Mouse (Mus musculus) bone marrow, adult 2 months (tissue): ENCODE results near the gene 0610040J01Rik.

Experiments
- CTCF ChIP-seq: fragments of 200-500 bp; IDR thresholded peaks from 2 replicates; pipeline ENCODE4 v1.5.1; 2011; ENCODE audit warnings: low read length, control low read depth; ENCODE audit not compliant: control insufficient read depth, insufficient read depth
- POLR2A ChIP-seq: fragments of 200-500 bp; IDR thresholded peaks from 2 replicates; pipeline ENCODE4 v1.6.1; 2011; ENCODE audit warnings: low read depth, mild to moderate bottlenecking, control low read depth, low read length, borderline replicate concordance; ENCODE audit not compliant: control insufficient read depth

DNA sequence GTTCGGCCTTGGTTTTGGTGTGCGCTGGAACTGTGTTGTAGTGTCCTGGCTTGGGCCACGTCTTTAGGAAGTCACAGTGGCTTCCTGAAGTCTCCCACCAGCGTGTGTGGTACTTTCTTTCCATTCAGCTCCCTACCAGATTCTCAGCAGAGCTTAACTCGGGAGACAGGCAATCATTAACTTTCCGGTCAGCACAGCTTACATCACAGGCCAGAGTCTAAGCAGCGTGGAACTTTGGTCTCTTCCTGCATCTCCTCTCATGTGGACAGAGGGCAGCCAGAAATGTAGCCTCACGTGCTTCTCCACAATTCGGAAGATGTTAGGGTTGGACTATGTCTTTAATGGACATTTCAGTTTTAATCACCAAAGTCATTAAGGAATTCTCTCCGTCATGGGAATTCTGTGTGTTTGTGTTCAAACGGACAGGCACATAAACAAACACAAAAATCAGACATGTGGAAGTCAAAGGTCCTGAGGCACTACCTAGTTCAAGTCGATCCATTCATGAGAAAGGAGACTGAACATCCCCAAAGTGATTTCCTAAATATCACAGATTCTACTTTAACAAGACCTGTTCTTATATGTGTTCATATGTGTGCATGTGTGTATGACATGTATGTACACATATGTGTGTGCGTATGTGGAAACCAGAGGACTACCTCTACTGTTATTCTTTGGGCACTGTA lies 35.5 kb downstream of the 0610040J01Rik start:
- TF ChIP-seq CTCF (no peak), POLR2A (no peak)
